Mouse (Mus musculus) MEL (cell line): ENCODE measurements around the gene Krt33b.

Source experiments
- CHD1 ChIP-seq: IDR thresholded peaks from 2 replicates; pipeline ENCODE4 v1.6.1; 2012; ENCODE audit warnings: low read depth, mild to moderate bottlenecking, inconsistent platforms, low read length, improper control_type of control experiment
- CTCF ChIP-seq, 3 experiments: IDR thresholded peaks in 2 of 3; conservative IDR thresholded peaks in 1 of 3; 2 replicates each; pipeline ENCODE4 v1.5.1; 2011 to 2012; ENCODE audit warnings: low read length in 3 of 3, low read depth in 2 of 3, mild to moderate bottlenecking in 2 of 3, improper control_type of control experiment in 1 of 3, inconsistent platforms in 1 of 3, mixed read lengths in 1 of 3, moderate library complexity in 1 of 3; ENCODE audit not compliant: control insufficient read depth in 1 of 3, insufficient read depth in 1 of 3, poor library complexity in 1 of 3, severe bottlenecking in 1 of 3
- GATA1 ChIP-seq: IDR thresholded peaks from 2 replicates; pipeline ENCODE4 v1.6.1; 2011; ENCODE audit warnings: low read depth, low read length, improper control_type of control experiment
- POLR2A ChIP-seq, 2 experiments: IDR thresholded peaks; 2 replicates each; pipeline ENCODE4 v1.6.1; 2011 to 2012; ENCODE audit warnings: low read length in 2 of 2, mild to moderate bottlenecking in 2 of 2, control low read depth in 1 of 2, improper control_type of control experiment in 1 of 2, low read depth in 1 of 2, moderate library complexity in 1 of 2; ENCODE audit not compliant: control insufficient read depth in 1 of 2, insufficient read depth in 1 of 2, poor library complexity in 1 of 2

GRCm38 (mm10) chr11:100046303-100046866 lies 16.7 kb upstream of the Krt33b start:
- TF ChIP-seq GATA1 (no peak), CTCF (IDR thresholded peaks at IDR 0.05 in 2 of 3, conservative IDR thresholded peaks at IDR 0.05 in 1 of 3; ENCODE audit: control insufficient read depth in 1 of 3, insufficient read depth in 1 of 3, low read depth in 2 of 3, low read length in 3 of 3, poor library complexity in 1 of 3, severe bottlenecking in 1 of 3) (no peak), POLR2A (IDR thresholded peaks at IDR 0.05; ENCODE audit: control insufficient read depth in 1 of 2, insufficient read depth in 1 of 2, low read depth in 1 of 2, low read length in 2 of 2, poor library complexity in 1 of 2) (no peak), CHD1 (no peak)
